Mouse (Mus musculus): ENCODE measurements around the gene Acvrl1.

- no peak for TF ChIP-seq EP300 (IDR thresholded peaks at IDR 0.05; ENCODE audit: low read depth)
- no peak for TF ChIP-seq CTCF (IDR thresholded peaks at IDR 0.05; ENCODE audit: low read depth)
Measured at GRCm38 (mm10) chr15:101097985-101098651, 30.2 kb upstream of the Acvrl1 start.
